Mouse (Mus musculus) stomach, embryonic 16.5 days (tissue): ENCODE measurements around the gene 4931414P19Rik. TPM values are rescaled to one million over a fixed set of nuclear protein-coding genes. Genes with fewer than 3 reads are reported as not detected.

Source experiments
- ATAC-seq: fragments of 200-750 bp; cut with Nextera tagmentation; 2 replicates; pipeline ENCODE4 v1.8.0; 2017; ENCODE audit warnings: moderate number of reproducible peaks, moderate TSS enrichment; ENCODE audit not compliant: insufficient read depth, low FRiP score
- H3K27ac ChIP-seq: fragments of 300-500 bp; sonication (generic); 2 replicates; pipeline ENCODE4 v1.5.1; 2014; ENCODE audit warnings: low read length
- H3K27me3 ChIP-seq: fragments of 300-500 bp; sonication (generic); 2 replicates; pipeline ENCODE4 v1.6.1; 2014; ENCODE audit warnings: low read length, control low read depth, mixed read lengths; ENCODE audit not compliant: control insufficient read depth, insufficient read depth
- H3K36me3 ChIP-seq: fragments of 300-500 bp; sonication (generic); 2 replicates; pipeline ENCODE4 v1.6.1; 2014; ENCODE audit warnings: low read length; ENCODE audit not compliant: control insufficient read depth, insufficient read depth
- H3K4me1 ChIP-seq: fragments of 300-500 bp; sonication (generic); 2 replicates; pipeline ENCODE4 v1.6.1; 2014; ENCODE audit warnings: low read length, control low read depth, mixed read lengths; ENCODE audit not compliant: control insufficient read depth, insufficient read depth
- H3K4me2 ChIP-seq: fragments of 300-500 bp; sonication (generic); 2 replicates; pipeline ENCODE4 v1.6.1; 2014; ENCODE audit warnings: low read depth, low read length, mixed read lengths
- H3K4me3 ChIP-seq: fragments of 300-500 bp; sonication (generic); replicated peaks from 2 replicates; pipeline ENCODE4 v1.5.1; 2014; ENCODE audit warnings: mild to moderate bottlenecking, low read length
- H3K9ac ChIP-seq: fragments of 300-500 bp; sonication (generic); 2 replicates; pipeline ENCODE4 v1.6.1; 2014; ENCODE audit warnings: low read length
- H3K9me3 ChIP-seq: fragments of 300-500 bp; sonication (generic); replicated peaks from 2 replicates; pipeline ENCODE4 v1.6.1; 2016; ENCODE audit warnings: low read length, control low read depth; ENCODE audit not compliant: control insufficient read depth
- WGBS: fragments of 180-500 bp; shearing (Covaris S2); extraction: QIAGEN DNeasy Blood & Tissue Kit; methylation state at CpG from one replicate; pipeline ENCODE4 v1.1.7; 2014; 5-methylcytosine and 5-hydroxymethylcytosine counted together
- polyA plus RNA-seq: library from polyadenylated mRNA; unstranded; fragments of >200 nt; fragmentation: Nextera tagmentation; extraction: Ambion mirVana; gene quantifications from 2 replicates; pipeline ENCODE4 v1.2.1, GENCODE M21; 2015

4931414P19Rik gene
- polyA plus RNA-seq: 8.2 and 9.0 TPM in 2 replicates

- H3K27ac ChIP-seq: peak within 1 kb of the TSS; percentile 69
- peak within 1 kb of the TSS; percentile 76 for H3K9ac ChIP-seq
- peak within 1 kb of the TSS; percentile 48 for H3K4me2 ChIP-seq
- no peaks in the 10 kb centered on the region for H3K36me3 ChIP-seq
- peaks cover 12% of the 10 kb centered on the region for H3K4me1 ChIP-seq
- peak within 1 kb of the TSS; percentile 46 for H3K4me3 ChIP-seq
- H3K9me3 ChIP-seq: no peaks in the 10 kb centered on the region
- ATAC-seq: peak; percentile 51; the same call in 1 of the 2 replicates
- under 1% methylated on average over 39 of the region's 39 CpGs for WGBS
- H3K27me3 ChIP-seq: no peaks in the 10 kb centered on the region
These were observed at the start of gene 4931414P19Rik for GRCm38 (mm10) chr14:54605752-54606321. TSS of gene 4931414P19Rik (minus strand) at chr14:54605993.

GRCm38 (mm10) chr14:54653496-54653895 is 47.7 kb upstream of the 4931414P19Rik start:
- 0% methylated on average over 12 of the region's 12 CpGs for WGBS
- Histone ChIP-seq H3K27me3 (no peaks in the 10 kb centered on the region), H3K4me1 (peaks cover 6% of the 10 kb centered on the region; the same call in 1 of the 2 replicates), H3K27ac (peak overlapping the region; percentile 68), H3K36me3 (peaks cover 31% of the 10 kb centered on the region), H3K4me3 (peak overlapping the region; percentile 64), H3K9ac (peak overlapping the region; percentile 80), H3K4me2 (peak overlapping the region; percentile 75), H3K9me3 (no peaks in the 10 kb centered on the region)
- peak; percentile 87 for ATAC-seq

GRCm38 (mm10) chr14:54652787-54653186 is 47.0 kb upstream of the 4931414P19Rik start:
- under 1% methylated on average over 7 of the region's 7 CpGs for WGBS
- no peaks in the 10 kb centered on the region for H3K9me3 ChIP-seq
- no peaks in the 10 kb centered on the region for H3K27me3 ChIP-seq
- peak overlapping the region; percentile 68 for H3K27ac ChIP-seq
- ATAC-seq: no peak
- peak overlapping the region; percentile 80 for H3K9ac ChIP-seq
- H3K4me1 ChIP-seq: peaks cover 6% of the 10 kb centered on the region; the same call in 1 of the 2 replicates
- H3K4me2 ChIP-seq: peak overlapping the region; percentile 75
- peaks cover 33% of the 10 kb centered on the region for H3K36me3 ChIP-seq
- peak overlapping the region; percentile 64 for H3K4me3 ChIP-seq

- no peak overlapping the region for H3K4me3 ChIP-seq
- H3K9ac ChIP-seq: no peak overlapping the region
- H3K4me2 ChIP-seq: no peak overlapping the region
- H3K4me1 ChIP-seq: peaks cover 6% of the 10 kb centered on the region; the same call in 1 of the 2 replicates
- H3K27ac ChIP-seq: 0 out of 2 replicates have a peak overlapping the region, but pooled peaks have one; percentile 7
- no peak for ATAC-seq
- H3K27me3 ChIP-seq: no peaks in the 10 kb centered on the region
- WGBS: 77% methylated on average over 4 of the region's 4 CpGs
- peaks cover 30% of the 10 kb centered on the region for H3K36me3 ChIP-seq
- no peaks in the 10 kb centered on the region for H3K9me3 ChIP-seq
These were observed 45.8 kb upstream of the 4931414P19Rik start for GRCm38 (mm10) chr14:54651556-54651955.

- WGBS: 59% methylated on average over 23 of the region's 23 CpGs
- Histone ChIP-seq H3K4me2 (no peak overlapping the region), H3K27me3 (no peaks in the 10 kb centered on the region), H3K4me1 (peaks cover 6% of the 10 kb centered on the region; the same call in 1 of the 2 replicates), H3K27ac (no peak overlapping the region), H3K4me3 (no peak overlapping the region), H3K9me3 (no peaks in the 10 kb centered on the region), H3K36me3 (peaks cover 32% of the 10 kb centered on the region), H3K9ac (no peak overlapping the region)
- ATAC-seq: peak; percentile 54; the same call in 1 of the 2 replicates
These were observed 45.0 kb upstream of the 4931414P19Rik start for GRCm38 (mm10) chr14:54650621-54651454.

- Histone ChIP-seq H3K4me2 (no peak overlapping the region), H3K27ac (no peak overlapping the region), H3K9ac (no peak overlapping the region), H3K36me3 (peaks cover 48% of the 10 kb centered on the region), H3K9me3 (no peaks in the 10 kb centered on the region), H3K27me3 (no peaks in the 10 kb centered on the region), H3K4me3 (no peak overlapping the region), H3K4me1 (peaks cover 6% of the 10 kb centered on the region; the same call in 1 of the 2 replicates)
- ATAC-seq: no peak
- 84% methylated on average over 4 of the region's 4 CpGs for WGBS
These were observed 42.1 kb upstream of the 4931414P19Rik start for GRCm38 (mm10) chr14:54647900-54648299.

- Histone ChIP-seq H3K36me3 (peaks cover 48% of the 10 kb centered on the region), H3K4me1 (no peaks in the 10 kb centered on the region), H3K27ac (no peak overlapping the region), H3K27me3 (no peaks in the 10 kb centered on the region), H3K4me3 (no peak overlapping the region), H3K4me2 (no peak overlapping the region), H3K9me3 (no peaks in the 10 kb centered on the region), H3K9ac (no peak overlapping the region)
- ATAC-seq: no peak
- 92% methylated on average over 8 of the region's 8 CpGs for WGBS
These were observed 41.3 kb upstream of the 4931414P19Rik start for GRCm38 (mm10) chr14:54646898-54647636.

GRCm38 (mm10) chr14:54646455-54646854 is 40.7 kb upstream of the 4931414P19Rik start:
- Histone ChIP-seq H3K4me2 (no peak overlapping the region), H3K27ac (no peak overlapping the region), H3K36me3 (peaks cover 48% of the 10 kb centered on the region), H3K4me1 (no peaks in the 10 kb centered on the region), H3K9me3 (no peaks in the 10 kb centered on the region), H3K9ac (no peak overlapping the region), H3K4me3 (no peak overlapping the region), H3K27me3 (no peaks in the 10 kb centered on the region)
- no peak for ATAC-seq
- 93% methylated on average over 17 of the region's 17 CpGs for WGBS
